Mouse (Mus musculus) MEL (cell line): Measurements from ENCODE around the gene Zcchc14.
A peak's percentile ranks its signal among the peaks of the same experiment; 100 is the strongest.

Source experiments
- CTCF ChIP-seq, 3 experiments: IDR thresholded peaks in 2 of 3; conservative IDR thresholded peaks in 1 of 3; 2 replicates each; pipeline ENCODE4 v1.5.1; 2011 to 2012; ENCODE audit warnings: low read length in 3 of 3, low read depth in 2 of 3, mild to moderate bottlenecking in 2 of 3, improper control_type of control experiment in 1 of 3, inconsistent platforms in 1 of 3, mixed read lengths in 1 of 3, moderate library complexity in 1 of 3; ENCODE audit not compliant: control insufficient read depth in 1 of 3, insufficient read depth in 1 of 3, poor library complexity in 1 of 3, severe bottlenecking in 1 of 3
- EP300 ChIP-seq, 2 experiments: IDR thresholded peaks; 2 replicates each; pipeline ENCODE4 v1.6.1; 2011; ENCODE audit warnings: improper control_type of control experiment in 2 of 2, low read length in 2 of 2, low read depth in 1 of 2, mild to moderate bottlenecking in 1 of 2
- ZC3H11A ChIP-seq: IDR thresholded peaks from 2 replicates; pipeline ENCODE4 v1.6.1; 2012; ENCODE audit warnings: low read depth, mild to moderate bottlenecking, inconsistent platforms, low read length, improper control_type of control experiment
- ZNF384 ChIP-seq: IDR thresholded peaks from 2 replicates; pipeline ENCODE4 v1.6.1; 2012; ENCODE audit warnings: low read depth, mild to moderate bottlenecking, inconsistent platforms, low read length, improper control_type of control experiment

DNA sequence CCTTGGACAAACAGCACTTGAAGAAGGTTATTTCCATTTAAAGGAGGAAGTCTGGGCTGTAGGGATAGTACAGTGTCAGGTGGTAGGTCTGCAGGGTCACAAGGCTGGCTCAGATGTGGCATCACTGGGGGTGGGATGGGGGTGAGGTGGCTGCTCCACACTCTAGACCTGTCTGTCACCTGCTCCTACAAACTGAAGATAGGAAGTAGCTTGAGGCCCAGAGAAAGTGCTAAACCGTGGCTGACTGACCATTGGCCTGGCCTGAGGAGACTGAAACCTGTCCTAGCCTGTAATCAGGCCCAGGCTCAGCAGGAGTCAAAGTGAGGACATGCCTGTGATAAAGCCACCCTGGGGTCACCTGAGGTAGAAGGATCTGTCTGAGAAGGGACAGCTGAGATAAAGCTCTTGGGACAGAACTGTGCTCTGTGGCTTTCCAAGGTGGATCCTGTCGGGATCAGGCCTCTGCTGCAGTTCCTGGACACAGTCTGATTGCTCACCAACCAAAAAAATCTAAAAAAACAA is 63.4 kb downstream of the Zcchc14 start:
- TF ChIP-seq CTCF (IDR thresholded peaks at IDR 0.05 in 2 of 3, conservative IDR thresholded peaks at IDR 0.05 in 1 of 3; ENCODE audit: control insufficient read depth in 1 of 3, insufficient read depth in 1 of 3, low read depth in 2 of 3, low read length in 3 of 3, poor library complexity in 1 of 3, severe bottlenecking in 1 of 3) (no peak), ZC3H11A (no peak), EP300 (IDR thresholded peaks at IDR 0.05; ENCODE audit: low read depth in 1 of 2, low read length in 2 of 2) (0 out of 4 replicates have a peak, but pooled peaks of 1 of the 2 experiments have one; percentile 27), ZNF384 (no peak)
